Mouse (Mus musculus): ENCODE measurements around the gene Dcaf7.

- TF ChIP-seq CTCF (IDR thresholded peaks at IDR 0.05; ENCODE audit: control insufficient read depth, insufficient read depth, insufficient replicate concordance, low read depth, low read length) (no peak), POLR2A (IDR thresholded peaks at IDR 0.05; ENCODE audit: control insufficient read depth, low read depth, low read length) (no peak)
These were observed 24.0 kb upstream of the Dcaf7 start for GRCm38 (mm10) chr11:106012711-106013110.

Measured in testis, adult 2 months (tissue).